Mouse (Mus musculus): ENCODE measurements around the gene Olfr1018. TPM values are rescaled to one million over a fixed set of nuclear protein-coding genes. Genes with fewer than 3 reads are reported as not detected.

Olfr1018 gene
- polyA plus RNA-seq, 1 experiment = not detected

GRCm38 (mm10) chr2:85846730-85847129, 28.5 kb downstream of the Olfr1018 start, which contains the start of gene Olfr1020:
Olfr1020 (plus strand) TSS chr2:85847030.
- DNase-seq = no peak
- Histone ChIP-seq H3K36me3 (ENCODE audit: control insufficient read depth, insufficient read depth, low read length) (no peaks in the 10 kb centered on the region), H3K27me3 (ENCODE audit: control insufficient read depth, insufficient read depth, low read length) (no peaks in the 10 kb centered on the region), H3K27ac (ENCODE audit: control insufficient read depth, insufficient read depth, low read length) (no peak within 1 kb of the TSS), H3K4me1 (replicated peaks; ENCODE audit: control insufficient read depth, insufficient read depth, low read length) (no peaks in the 10 kb centered on the region), H3K4me3 (ENCODE audit: control insufficient read depth, insufficient read depth, low read length) (no peak within 1 kb of the TSS)
- TF ChIP-seq CTCF (IDR thresholded peaks at IDR 0.05; ENCODE audit: borderline replicate concordance, control insufficient read depth, extremely low read depth, insufficient read depth, low read length, poor library complexity) (no peak), POLR2A (IDR thresholded peaks at IDR 0.05; ENCODE audit: control insufficient read depth, extremely low read depth, insufficient read depth, low read length, poor library complexity) (no peak)
- WGBS = 87% methylated on average over 1 of the region's 1 CpGs

- H3K27me3 ChIP-seq (ENCODE audit: control insufficient read depth, insufficient read depth, low read length) = no peaks in the 10 kb centered on the region
- no peaks in the 10 kb centered on the region for H3K4me1 ChIP-seq (replicated peaks; ENCODE audit: control insufficient read depth, insufficient read depth, low read length)
- H3K4me3 ChIP-seq (ENCODE audit: control insufficient read depth, insufficient read depth, low read length) = no peak within 1 kb of the TSS
- no peak for DNase-seq
- TF ChIP-seq POLR2A (IDR thresholded peaks at IDR 0.05; ENCODE audit: control insufficient read depth, extremely low read depth, insufficient read depth, low read length, poor library complexity) (no peak), CTCF (IDR thresholded peaks at IDR 0.05; ENCODE audit: borderline replicate concordance, control insufficient read depth, extremely low read depth, insufficient read depth, low read length, poor library complexity) (no peak)
- WGBS = 68% methylated on average over 2 of the region's 2 CpGs
- no peak within 1 kb of the TSS for H3K27ac ChIP-seq (ENCODE audit: control insufficient read depth, insufficient read depth, low read length)
- H3K36me3 ChIP-seq (ENCODE audit: control insufficient read depth, insufficient read depth, low read length) = no peaks in the 10 kb centered on the region
Observed at GRCm38 (mm10) chr2:85868294-85868693, 50.0 kb downstream of the Olfr1018 start, which contains the start of gene Olfr1022. Olfr1022 (plus strand) TSS chr2:85868594.

Other genes starting within 250 kb of the Olfr1018 start
- gene Olfr996, start 239.3 kb upstream of the Olfr1018 start, polyA plus RNA-seq (2012; rRNA removed) = not detected in 2 replicates
- gene Olfr998, start 229.5 kb upstream of the Olfr1018 start, polyA plus RNA-seq (2012; rRNA removed) = not detected in 2 replicates
- gene Olfr1000, start 206.6 kb upstream of the Olfr1018 start, polyA plus RNA-seq (2012; rRNA removed) = not detected in 2 replicates
- not detected in 2 replicates for gene Olfr1002, start 167.8 kb upstream of the Olfr1018 start, polyA plus RNA-seq (2012; rRNA removed)
- not detected in 2 replicates for gene Olfr154, start 154.0 kb upstream of the Olfr1018 start, polyA plus RNA-seq (2012; rRNA removed)
- not detected in 2 replicates for gene Olfr1006, start 139.7 kb upstream of the Olfr1018 start, polyA plus RNA-seq (2012; rRNA removed)
- gene Olfr1008, start 129.0 kb upstream of the Olfr1018 start, polyA plus RNA-seq (2012; rRNA removed) = not detected in 2 replicates
- not detected in 2 replicates for gene Olfr1009, start 103.1 kb upstream of the Olfr1018 start, polyA plus RNA-seq (2012; rRNA removed)
- not detected in 2 replicates for gene Olfr1012, start 55.7 kb upstream of the Olfr1018 start, polyA plus RNA-seq (2012; rRNA removed)
- gene Olfr1013, start 51.4 kb upstream of the Olfr1018 start, polyA plus RNA-seq (2012; rRNA removed) = not detected in 2 replicates
- not detected in 2 replicates for gene Olfr1014, start 45.8 kb upstream of the Olfr1018 start, polyA plus RNA-seq (2012; rRNA removed)
- not detected in 2 replicates for gene Olfr1015, start 36.5 kb upstream of the Olfr1018 start, polyA plus RNA-seq (2012; rRNA removed)
- gene Olfr1016, start 15.9 kb upstream of the Olfr1018 start, polyA plus RNA-seq (2012; rRNA removed) = not detected in 2 replicates
- gene Olfr1019, start 27.0 kb downstream of the Olfr1018 start, polyA plus RNA-seq (2012; rRNA removed) = not detected in 2 replicates
- gene Olfr1020, start 28.6 kb downstream of the Olfr1018 start, polyA plus RNA-seq (2012; rRNA removed) = not detected in 2 replicates
- not detected in 2 replicates for gene Olfr1022, start 50.1 kb downstream of the Olfr1018 start, polyA plus RNA-seq (2012; rRNA removed)
- not detected in 2 replicates for gene Olfr1023, start 67.2 kb downstream of the Olfr1018 start, polyA plus RNA-seq (2012; rRNA removed)
- gene Olfr1024, start 86.6 kb downstream of the Olfr1018 start, polyA plus RNA-seq (2012; rRNA removed) = not detected in 2 replicates
- gene Olfr1025-ps1, start 96.7 kb downstream of the Olfr1018 start, polyA plus RNA-seq (2012; rRNA removed) = not detected in 2 replicates
- gene Olfr1026, start 103.1 kb downstream of the Olfr1018 start, polyA plus RNA-seq (2012; rRNA removed) = not detected in 2 replicates
- not detected in 2 replicates for gene Olfr1028, start 132.0 kb downstream of the Olfr1018 start, polyA plus RNA-seq (2012; rRNA removed)
- gene Olfr1029, start 155.4 kb downstream of the Olfr1018 start, polyA plus RNA-seq (2012; rRNA removed) = not detected in 2 replicates
- not detected in 2 replicates for gene Olfr1030, start 160.8 kb downstream of the Olfr1018 start, polyA plus RNA-seq (2012; rRNA removed)
- not detected in 2 replicates for gene Olfr1031, start 171.8 kb downstream of the Olfr1018 start, polyA plus RNA-seq (2012; rRNA removed)
- gene Olfr1032, start 187.1 kb downstream of the Olfr1018 start, polyA plus RNA-seq (2012; rRNA removed) = not detected in 2 replicates
- gene Olfr1033, start 202.2 kb downstream of the Olfr1018 start, polyA plus RNA-seq (2012; rRNA removed) = 0.39 and 0.56 TPM in 2 replicates
- gene Olfr1034, start 227.4 kb downstream of the Olfr1018 start, polyA plus RNA-seq (2012; rRNA removed) = 0.04 TPM in 2 replicates